Mouse (Mus musculus) liver, postnatal 0 days (tissue): Measurements from ENCODE around the gene Plcb2.

Experiments used
- CTCF ChIP-seq: sonication (generic); IDR thresholded peaks from 2 replicates; pipeline ENCODE4 v1.5.1; 2016; ENCODE audit warnings: antibody characterized with exemption, low read depth
- EP300 ChIP-seq: IDR thresholded peaks from 2 replicates; pipeline ENCODE4 v1.6.1; 2016; ENCODE audit warnings: antibody characterized with exemption, low read depth, mild to moderate bottlenecking

DNA sequence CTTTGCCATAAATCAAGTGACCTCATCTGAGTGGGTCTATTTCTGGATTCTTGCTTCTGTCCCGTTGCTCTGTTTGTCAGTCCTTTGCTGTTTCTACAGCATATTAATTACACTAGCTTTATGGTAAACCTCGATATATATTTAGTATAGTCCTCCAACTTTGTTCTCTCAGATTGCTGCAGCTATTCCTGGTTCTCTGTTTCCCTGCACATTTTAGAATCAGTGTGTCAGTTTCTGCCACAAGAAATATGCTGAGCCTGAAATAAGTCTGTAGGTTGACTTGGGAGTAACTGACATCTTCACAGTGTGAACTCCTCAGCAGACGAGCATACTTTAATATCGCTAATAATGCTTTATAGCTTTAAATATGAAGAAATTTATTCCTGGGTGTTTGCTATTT lies 43.1 kb downstream of the Plcb2 start:
- no peak for TF ChIP-seq EP300
- TF ChIP-seq CTCF = no peak
